ENCODE assay signal across 8 mouse cellular contexts in genomic region chr2:151702146-151702850, GRCm38 (mm10). TPM values are rescaled to one million over a fixed set of nuclear protein-coding genes. Genes with fewer than 3 reads are reported as not detected.
A peak's percentile ranks its signal among the peaks of the same experiment; 100 is the strongest.
DNase-seq lines count a peak whose midpoint lies in the region; ATAC-seq lines count a peak whose summit lies in the region.
"Had no signal": no experiment of that assay in that cellular context is flagged by ENCODE, and none has a peak within 500 bp of the region (broad histone marks: within the 10 kb centered on the region; RNA-seq: fewer than 3 reads in every experiment).

No protein-coding gene starts in this region.

- H3K9me3 ChIP-seq in limb, embryonic 10.5 days (replicated peaks), result no peaks in the 10 kb centered on the region
- no peaks in the 10 kb centered on the region for H3K9me3 ChIP-seq in midbrain, embryonic 12.5 days
- H3K9me3 ChIP-seq in stomach, embryonic 15.5 days, result no peaks in the 10 kb centered on the region

- DNase-seq in adrenal gland, adult 8-10 months, result peak; percentile 13
- peak; percentile 41 for DNase-seq in cerebellum, adult 8-10 months
- peak; percentile 38 to 44 for DNase-seq in frontal cortex, postnatal 36 days (ENCODE audit: low spot score in 2 of 2)
- DNase-seq in induced T-regulatory cell, adult 2 months (ENCODE audit: low read depth), result peak; percentile 15
- DNase-seq in limb, embryonic 10.5 days (ENCODE audit: low spot score), result peak; percentile 78

- H3K4me3 ChIP-seq in limb, embryonic 10.5 days, result peak overlapping the region; percentile 74
- H3K4me3 ChIP-seq in midbrain, embryonic 12.5 days, result peak overlapping the region; percentile 77
- peak overlapping the region; percentile 58 for H3K4me3 ChIP-seq in stomach, embryonic 15.5 days (replicated peaks)

- peak overlapping the region; percentile 80 for H3K27ac ChIP-seq in limb, embryonic 10.5 days
- peak overlapping the region; percentile 54 for H3K27ac ChIP-seq in midbrain, embryonic 12.5 days (replicated peaks)
- no peak overlapping the region for H3K27ac ChIP-seq in stomach, embryonic 15.5 days

- peak; percentile 92 for ATAC-seq in midbrain, embryonic 12.5 days (ENCODE audit: low FRiP score, low read depth)
- peak; percentile 83 for ATAC-seq in stomach, embryonic 15.5 days (ENCODE audit: insufficient read depth, low FRiP score, low read depth)

- peak overlapping the region; percentile 99 for H3K4me2 ChIP-seq in midbrain, embryonic 12.5 days (replicated peaks)
- peak overlapping the region; percentile 99 for H3K4me2 ChIP-seq in stomach, embryonic 15.5 days

- under 1% methylated on average over 85 of the region's 97 CpGs for WGBS in limb, embryonic 10.5 days
- under 1% methylated on average over 67 of the region's 97 CpGs for WGBS in midbrain, embryonic 12.5 days
- 1% methylated on average over 56 of the region's 97 CpGs for WGBS in stomach, embryonic 15.5 days

- no peaks in the 10 kb centered on the region for H3K36me3 ChIP-seq in limb, embryonic 10.5 days
- peaks cover 15% of the 10 kb centered on the region; the same call in 1 of the 2 replicates for H3K36me3 ChIP-seq in midbrain, embryonic 12.5 days
- no peaks in the 10 kb centered on the region for H3K36me3 ChIP-seq in stomach, embryonic 15.5 days

- H3K9ac ChIP-seq in midbrain, embryonic 12.5 days (replicated peaks), result peak overlapping the region; percentile 86
- H3K9ac ChIP-seq in stomach, embryonic 15.5 days, result peak overlapping the region; percentile 41

- peaks cover 17% of the 10 kb centered on the region for H3K4me1 ChIP-seq in limb, embryonic 10.5 days
- H3K4me1 ChIP-seq in midbrain, embryonic 12.5 days, result peaks cover 5% of the 10 kb centered on the region; the same call in 1 of the 2 replicates
- peaks cover 11% of the 10 kb centered on the region for H3K4me1 ChIP-seq in stomach, embryonic 15.5 days

- peaks cover 70% of the 10 kb centered on the region for H3K27me3 ChIP-seq in limb, embryonic 10.5 days (ENCODE audit: low read depth, poor library complexity, severe bottlenecking)
- H3K27me3 ChIP-seq in midbrain, embryonic 12.5 days, result peaks cover 40% of the 10 kb centered on the region
- H3K27me3 ChIP-seq in stomach, embryonic 15.5 days (replicated peaks), result peaks cover 39% of the 10 kb centered on the region

RNA-seq across cellular contexts. Expression of gene Tmem74b, which starts 0.5 kb away (rescaled TPM):
- total RNA-seq in adrenal gland, adult 8-10 months (2022), result 1 to 10 TPM in 3 of 4 experiments, under 1 TPM in 1; 0.65 to 1.4 (median 1.1) TPM
- polyA plus RNA-seq in limb, embryonic 10.5 days (2016; fragmentation: Nextera tagmentation; extraction: Ambion mirVana), result 2.3 and 2.8 TPM in 2 replicates
- polyA plus RNA-seq in midbrain, embryonic 12.5 days (2016; fragmentation: Nextera tagmentation; extraction: Ambion mirVana), result 7.8 and 8.0 TPM in 2 replicates
- 1.4 and 1.6 TPM in 2 replicates for polyA plus RNA-seq in stomach, embryonic 15.5 days (2015; fragmentation: Nextera tagmentation; extraction: Ambion mirVana)

RNA-seq across cellular contexts. Expression of gene Rad21l, which starts 34.0 kb away (rescaled TPM):
- total RNA-seq in adrenal gland, adult 8-10 months (2022), result under 1 TPM in 1 of 4 experiments, not detected in 3; 0.17 TPM
- not detected in 2 replicates for polyA plus RNA-seq in limb, embryonic 10.5 days (2016; fragmentation: Nextera tagmentation; extraction: Ambion mirVana)
- not detected in 2 replicates for polyA plus RNA-seq in midbrain, embryonic 12.5 days (2016; fragmentation: Nextera tagmentation; extraction: Ambion mirVana)
- not detected in 2 replicates for polyA plus RNA-seq in stomach, embryonic 15.5 days (2015; fragmentation: Nextera tagmentation; extraction: Ambion mirVana)
- polyA plus RNA-seq: gonadal fat pad, adult 2 months had no signal

RNA-seq across cellular contexts. Expression of gene Psmf1, which starts 41.7 kb away (rescaled TPM):
- 10 to 100 TPM; 37.2 to 41.8 (median 39.0) TPM for total RNA-seq in adrenal gland, adult 8-10 months (2022)
- 60.6 and 60.8 TPM in 2 replicates for polyA plus RNA-seq in limb, embryonic 10.5 days (2016; fragmentation: Nextera tagmentation; extraction: Ambion mirVana)
- 48.1 and 50.4 TPM in 2 replicates for polyA plus RNA-seq in midbrain, embryonic 12.5 days (2016; fragmentation: Nextera tagmentation; extraction: Ambion mirVana)
- 39.0 and 41.7 TPM in 2 replicates for polyA plus RNA-seq in stomach, embryonic 15.5 days (2015; fragmentation: Nextera tagmentation; extraction: Ambion mirVana)

Comparison
In these comparisons a context has a peak if more than half of its experiments do, and no peak if none do; other contexts are left out.
1. DNase-seq: peak in every context shown above with its lines; median percentile 78 in limb, embryonic 10.5 days; 41 in cerebellum, adult 8-10 months; 41 in frontal cortex, postnatal 36 days; 15 in induced T-regulatory cell, adult 2 months; 13 in adrenal gland, adult 8-10 months.